Mouse (Mus musculus): Measurements from ENCODE around the gene Zbp1. TPM values are rescaled to one million over a fixed set of nuclear protein-coding genes. Genes with fewer than 3 reads are reported as not detected.
A peak's percentile ranks its signal among the peaks of the same experiment; 100 is the strongest.

Zbp1 gene
- total and polyA plus RNA-seq, 3 experiments, result 0.47 to 1.2 (median 0.91) TPM

DNA sequence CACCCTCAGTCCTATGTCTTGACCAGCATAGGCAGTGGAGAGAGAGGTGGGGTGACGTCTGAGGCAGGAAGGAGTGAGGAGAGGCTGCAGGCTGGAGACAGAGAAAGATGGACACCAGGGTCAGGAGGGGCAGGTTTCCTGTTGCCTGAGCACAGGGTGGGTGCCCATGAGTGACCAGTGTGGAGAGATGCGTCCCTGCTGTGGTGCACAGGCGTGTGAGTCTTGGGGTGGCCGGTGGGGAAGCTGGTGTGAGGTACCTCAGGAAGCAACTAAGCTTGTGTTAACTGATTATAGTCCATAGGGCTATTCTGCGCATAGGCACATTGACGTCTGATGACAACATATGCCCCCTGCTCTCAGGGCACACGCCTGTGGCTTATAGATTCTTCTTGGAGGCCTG is 39.7 kb downstream of the Zbp1 start:
- no peak for DNase-seq
- no peak for TF ChIP-seq CTCF (IDR thresholded peaks at IDR 0.05)
- TF ChIP-seq EP300 (IDR thresholded peaks at IDR 0.05; ENCODE audit: insufficient read depth, low read depth, low read length), result no peak
- TF ChIP-seq POLR2A (IDR thresholded peaks at IDR 0.05; ENCODE audit: insufficient read depth, low read depth, low read length), result no peak
- no peak overlapping the region for H3K27ac ChIP-seq
- WGBS, result 80% methylated on average over 7 of the region's 7 CpGs
- no peaks in the 10 kb centered on the region for H3K27me3 ChIP-seq (ENCODE audit: control insufficient read depth, insufficient read depth, low read length)
- H3K36me3 ChIP-seq (ENCODE audit: control insufficient read depth, insufficient read depth, low read length), result no peaks in the 10 kb centered on the region
- intact Hi-C loops (cut with DNase I), result loop anchor here (10.0 kb wide), 1 partner anchor 164 kb away; no protein-coding TSS in a partner anchor
- no peak overlapping the region for H3K9ac ChIP-seq (ENCODE audit: low read depth, low read length)
- H3K4me3 ChIP-seq, result no peak overlapping the region
- no peaks in the 10 kb centered on the region for H3K4me1 ChIP-seq (ENCODE audit: control insufficient read depth, insufficient read depth, low read length)
- H3K79me2 ChIP-seq (replicated peaks; ENCODE audit: control insufficient read depth, insufficient read depth, low read length), result no peaks in the 10 kb centered on the region

DNA sequence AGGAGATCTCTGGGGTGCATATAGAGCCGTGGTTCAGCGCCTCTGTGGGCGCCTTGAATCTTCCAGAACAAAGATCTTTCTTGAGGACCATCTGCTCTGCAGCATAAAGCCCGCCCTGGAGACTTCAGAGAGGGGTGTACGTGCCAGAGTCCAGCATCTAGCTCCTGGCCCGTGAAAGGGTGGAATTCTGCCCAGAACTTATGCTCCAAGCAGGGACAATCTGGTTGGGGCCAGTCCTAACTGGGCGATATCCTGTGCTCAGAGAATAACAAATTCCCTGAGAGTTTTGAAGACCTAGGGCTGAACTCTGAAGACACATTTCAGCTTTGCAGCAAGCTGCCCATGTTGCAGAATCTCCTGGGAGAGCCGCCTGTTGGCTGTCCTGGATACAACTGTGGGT is 40.8 kb downstream of the Zbp1 start:
- 59% methylated on average over 8 of the region's 8 CpGs for WGBS
- Histone ChIP-seq H3K27ac (no peak overlapping the region), H3K4me1 (ENCODE audit: control insufficient read depth, insufficient read depth, low read length) (peaks cover 2% of the 10 kb centered on the region; the same call in 1 of the 2 replicates), H3K9ac (ENCODE audit: low read depth, low read length) (no peak overlapping the region), H3K36me3 (ENCODE audit: control insufficient read depth, insufficient read depth, low read length) (no peaks in the 10 kb centered on the region), H3K79me2 (replicated peaks; ENCODE audit: control insufficient read depth, insufficient read depth, low read length) (no peaks in the 10 kb centered on the region), H3K4me3 (no peak overlapping the region), H3K27me3 (ENCODE audit: control insufficient read depth, insufficient read depth, low read length) (no peaks in the 10 kb centered on the region)
- TF ChIP-seq EP300 (IDR thresholded peaks at IDR 0.05; ENCODE audit: insufficient read depth, low read depth, low read length) (no peak), POLR2A (IDR thresholded peaks at IDR 0.05; ENCODE audit: insufficient read depth, low read depth, low read length) (no peak), CTCF (IDR thresholded peaks at IDR 0.05) (no peak)
- no peak for DNase-seq
- intact Hi-C loops (cut with DNase I), result loop anchor here (10.0 kb wide), 1 partner anchor 163 kb away; no protein-coding TSS in a partner anchor

DNA sequence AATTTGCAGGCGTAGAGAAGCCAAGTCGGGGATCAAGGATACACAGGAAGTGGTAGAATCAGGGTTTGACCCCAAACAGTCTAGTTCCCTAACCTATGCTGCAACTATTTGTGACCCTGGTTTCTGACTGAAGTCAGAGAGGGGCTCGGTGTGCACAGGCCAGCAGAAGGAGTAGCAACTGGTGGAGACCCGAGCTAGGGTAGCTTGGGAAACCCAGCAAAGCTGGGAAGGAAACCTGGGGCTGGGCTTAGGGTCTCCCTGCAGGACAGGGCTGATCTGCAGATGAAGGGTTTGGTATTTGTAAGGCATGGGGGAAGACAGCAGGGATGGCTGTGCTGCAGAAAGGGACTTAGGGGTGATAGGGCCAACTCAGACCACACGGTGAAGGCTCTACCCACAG is 41.2 kb downstream of the Zbp1 start:
- Histone ChIP-seq H3K9ac (ENCODE audit: low read depth, low read length) (no peak overlapping the region), H3K4me1 (ENCODE audit: control insufficient read depth, insufficient read depth, low read length) (peaks cover 2% of the 10 kb centered on the region; the same call in 1 of the 2 replicates), H3K36me3 (ENCODE audit: control insufficient read depth, insufficient read depth, low read length) (no peaks in the 10 kb centered on the region), H3K4me3 (no peak overlapping the region), H3K79me2 (replicated peaks; ENCODE audit: control insufficient read depth, insufficient read depth, low read length) (no peaks in the 10 kb centered on the region), H3K27me3 (ENCODE audit: control insufficient read depth, insufficient read depth, low read length) (no peaks in the 10 kb centered on the region), H3K27ac (no peak overlapping the region)
- 70% methylated on average over 5 of the region's 5 CpGs for WGBS
- TF ChIP-seq EP300 (IDR thresholded peaks at IDR 0.05; ENCODE audit: insufficient read depth, low read depth, low read length) (no peak), POLR2A (IDR thresholded peaks at IDR 0.05; ENCODE audit: insufficient read depth, low read depth, low read length) (no peak), CTCF (IDR thresholded peaks at IDR 0.05) (no peak)
- intact Hi-C loops (cut with DNase I), result loop anchor here (10.0 kb wide), 1 partner anchor 163 kb away; no protein-coding TSS in a partner anchor
- no peak for DNase-seq

DNA sequence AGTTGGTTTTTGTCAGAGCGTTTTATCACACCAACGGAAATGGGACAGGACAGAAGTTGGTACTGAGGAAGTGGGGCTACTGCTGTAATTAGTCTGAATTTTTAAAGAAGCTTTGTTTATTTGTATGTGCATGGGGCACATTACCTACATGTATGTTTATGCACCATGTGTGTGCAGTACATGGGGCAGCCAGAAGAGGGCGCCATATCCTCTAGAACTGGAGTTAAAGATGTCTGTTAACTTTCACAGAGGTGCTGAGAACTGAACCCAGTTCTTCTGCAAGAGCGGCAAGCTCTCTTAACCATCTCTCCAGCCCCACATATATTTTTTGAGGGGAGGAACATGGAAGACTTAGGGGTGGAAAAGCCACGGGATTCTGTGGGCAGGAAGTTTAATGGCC is 43.0 kb downstream of the Zbp1 start:
- Histone ChIP-seq H3K27ac (no peak overlapping the region), H3K27me3 (ENCODE audit: control insufficient read depth, insufficient read depth, low read length) (no peaks in the 10 kb centered on the region), H3K79me2 (replicated peaks; ENCODE audit: control insufficient read depth, insufficient read depth, low read length) (no peaks in the 10 kb centered on the region), H3K9ac (ENCODE audit: low read depth, low read length) (no peak overlapping the region), H3K4me1 (ENCODE audit: control insufficient read depth, insufficient read depth, low read length) (peaks cover 2% of the 10 kb centered on the region; the same call in 1 of the 2 replicates), H3K4me3 (no peak overlapping the region), H3K36me3 (ENCODE audit: control insufficient read depth, insufficient read depth, low read length) (no peaks in the 10 kb centered on the region)
- peak in 1 of 2 experiments; percentile 11 for DNase-seq
- 88% methylated on average over 5 of the region's 5 CpGs for WGBS
- TF ChIP-seq POLR2A (IDR thresholded peaks at IDR 0.05; ENCODE audit: insufficient read depth, low read depth, low read length) (no peak), CTCF (IDR thresholded peaks at IDR 0.05) (peak; percentile 37), EP300 (IDR thresholded peaks at IDR 0.05; ENCODE audit: insufficient read depth, low read depth, low read length) (no peak)
- intact Hi-C loops (cut with DNase I), result loop anchor here (10.0 kb wide), 1 partner anchor 161 kb away; no protein-coding TSS in a partner anchor

DNA sequence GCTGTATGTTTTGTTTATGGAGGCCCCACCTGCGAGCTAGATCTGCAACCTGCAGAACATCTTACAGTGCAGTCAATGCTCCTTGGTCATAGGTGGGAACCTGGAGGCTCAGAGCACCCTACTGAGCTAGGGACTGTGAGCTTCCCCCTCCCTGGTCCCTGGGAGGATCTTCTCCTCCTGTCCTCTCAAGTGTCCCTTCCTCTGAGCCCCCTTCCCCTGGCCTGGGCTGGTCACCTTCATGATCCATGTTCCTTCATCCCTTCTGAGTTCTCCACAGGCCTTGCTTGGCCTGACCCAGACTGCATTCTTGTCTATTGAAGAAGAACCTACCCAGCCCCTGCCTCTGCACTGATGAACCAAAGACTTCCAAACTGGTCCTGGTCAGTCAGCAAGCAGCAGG is 44.2 kb downstream of the Zbp1 start:
- TF ChIP-seq CTCF (IDR thresholded peaks at IDR 0.05) (no peak), POLR2A (IDR thresholded peaks at IDR 0.05; ENCODE audit: insufficient read depth, low read depth, low read length) (no peak), EP300 (IDR thresholded peaks at IDR 0.05; ENCODE audit: insufficient read depth, low read depth, low read length) (no peak)
- no peak overlapping the region for H3K4me3 ChIP-seq

More for the DNA sequence above, 44.2 kb downstream of the Zbp1 start:
- no peaks in the 10 kb centered on the region for H3K27me3 ChIP-seq (ENCODE audit: control insufficient read depth, insufficient read depth, low read length)
- peak; percentile 1 to 9 for DNase-seq
- no peaks in the 10 kb centered on the region for H3K36me3 ChIP-seq (ENCODE audit: control insufficient read depth, insufficient read depth, low read length)
- intact Hi-C loops (cut with DNase I), result loop anchor here (10.0 kb wide), 1 partner anchor 160 kb away; no protein-coding TSS in a partner anchor
- no peak overlapping the region for H3K27ac ChIP-seq
- H3K79me2 ChIP-seq (replicated peaks; ENCODE audit: control insufficient read depth, insufficient read depth, low read length), result no peaks in the 10 kb centered on the region
- 68% methylated on average over 1 of the region's 1 CpGs for WGBS
- peaks cover 2% of the 10 kb centered on the region; the same call in 1 of the 2 replicates for H3K4me1 ChIP-seq (ENCODE audit: control insufficient read depth, insufficient read depth, low read length)
- H3K9ac ChIP-seq (ENCODE audit: low read depth, low read length), result no peak overlapping the region
